Mouse (Mus musculus): ENCODE data around the gene Atp5e. TPM values are rescaled to one million over a fixed set of nuclear protein-coding genes. Genes with fewer than 3 reads are reported as not detected.

The Atp5e gene
- total and polyA plus RNA-seq, 2 experiments, result 502 to 519 TPM

- DNase-seq (ENCODE audit: extremely low read depth, low read depth, low spot score), result no peak
- Histone ChIP-seq H3K27me3 (ENCODE audit: control insufficient read depth, insufficient read depth, low read length) (no peaks in the 10 kb centered on the region), H3K36me3 (ENCODE audit: control insufficient read depth, insufficient read depth, low read length) (no peaks in the 10 kb centered on the region), H3K27ac (replicated peaks; ENCODE audit: insufficient read depth, low read depth, low read length) (no peak overlapping the region), H3K9ac (ENCODE audit: low read depth, low read length) (no peak overlapping the region), H3K79me2 (ENCODE audit: control insufficient read depth, insufficient read depth, low read length) (peaks cover 17% of the 10 kb centered on the region; the same call in 1 of the 2 replicates), H3K4me1 (ENCODE audit: control insufficient read depth, insufficient read depth, low read length) (peaks cover 4% of the 10 kb centered on the region; the same call in 1 of the 2 replicates), H3K4me3 (ENCODE audit: insufficient read depth, low read depth, low read length) (no peak overlapping the region)
- 77% methylated on average over 7 of the region's 7 CpGs for WGBS
- TF ChIP-seq CTCF (IDR thresholded peaks at IDR 0.05; ENCODE audit: low read depth, low read length) (no peak), POLR2A (IDR thresholded peaks at IDR 0.05; ENCODE audit: extremely low read depth, insufficient read depth, low read length) (no peak)
Observed at GRCm38 (mm10) chr2:174413127-174413526, 50.8 kb downstream of the Atp5e start.

Other genes with a start within 250 kb of the Atp5e start
- 201 and 240 TPM in 2 replicates for gene Gnas, start 179.8 kb downstream of the Atp5e start, total RNA-seq (2014; rRNA removed)
- gene Gnas, start 179.8 kb downstream of the Atp5e start, polyA plus RNA-seq (2012; rRNA removed), result 412 and 417 TPM in 2 replicates
- not detected in 2 replicates for gene Gm20721, start 117.4 kb downstream of the Atp5e start, total RNA-seq (2014; rRNA removed)
- gene Gm20721, start 117.4 kb downstream of the Atp5e start, polyA plus RNA-seq (2012; rRNA removed), result 0.10 and 0.31 TPM in 2 replicates
- 17.3 and 19.4 TPM in 2 replicates for gene Nelfcd, start 48.3 kb downstream of the Atp5e start, total RNA-seq (2014; rRNA removed)
- gene Nelfcd, start 48.3 kb downstream of the Atp5e start, polyA plus RNA-seq (2012; rRNA removed), result 35.1 and 40.6 TPM in 2 replicates
- 235 and 279 TPM in 2 replicates for gene Ctsz, start 25.1 kb downstream of the Atp5e start, total RNA-seq (2014; rRNA removed)
- 308 and 389 TPM in 2 replicates for gene Ctsz, start 25.1 kb downstream of the Atp5e start, polyA plus RNA-seq (2012; rRNA removed)
- gene Tubb1, start 13.4 kb downstream of the Atp5e start, total RNA-seq (2014; rRNA removed), result 0.18 and 0.40 TPM in 2 replicates
- 0.07 and 0.33 TPM in 2 replicates for gene Tubb1, start 13.4 kb downstream of the Atp5e start, polyA plus RNA-seq (2012; rRNA removed)
- gene Prelid3b, start 9.0 kb upstream of the Atp5e start, total RNA-seq (2014; rRNA removed), result 35.4 and 38.6 TPM in 2 replicates
- gene Prelid3b, start 9.0 kb upstream of the Atp5e start, polyA plus RNA-seq (2012; rRNA removed), result 24.5 and 30.7 TPM in 2 replicates
- 0.09 and 0.13 TPM in 2 replicates for gene Zfp831, start 179.4 kb upstream of the Atp5e start, total RNA-seq (2014; rRNA removed)
- 0.04 and 0.06 TPM in 2 replicates for gene Zfp831, start 179.4 kb upstream of the Atp5e start, polyA plus RNA-seq (2012; rRNA removed)